Mouse (Mus musculus): ENCODE data around the gene Palm3. TPM values are rescaled to one million over a fixed set of nuclear protein-coding genes. Genes with fewer than 3 reads are reported as not detected.
A peak's percentile ranks its signal among the peaks of the same experiment; 100 is the strongest.

The Palm3 gene
- polyA plus RNA-seq, 1 experiment: 2.5 TPM

DNA sequence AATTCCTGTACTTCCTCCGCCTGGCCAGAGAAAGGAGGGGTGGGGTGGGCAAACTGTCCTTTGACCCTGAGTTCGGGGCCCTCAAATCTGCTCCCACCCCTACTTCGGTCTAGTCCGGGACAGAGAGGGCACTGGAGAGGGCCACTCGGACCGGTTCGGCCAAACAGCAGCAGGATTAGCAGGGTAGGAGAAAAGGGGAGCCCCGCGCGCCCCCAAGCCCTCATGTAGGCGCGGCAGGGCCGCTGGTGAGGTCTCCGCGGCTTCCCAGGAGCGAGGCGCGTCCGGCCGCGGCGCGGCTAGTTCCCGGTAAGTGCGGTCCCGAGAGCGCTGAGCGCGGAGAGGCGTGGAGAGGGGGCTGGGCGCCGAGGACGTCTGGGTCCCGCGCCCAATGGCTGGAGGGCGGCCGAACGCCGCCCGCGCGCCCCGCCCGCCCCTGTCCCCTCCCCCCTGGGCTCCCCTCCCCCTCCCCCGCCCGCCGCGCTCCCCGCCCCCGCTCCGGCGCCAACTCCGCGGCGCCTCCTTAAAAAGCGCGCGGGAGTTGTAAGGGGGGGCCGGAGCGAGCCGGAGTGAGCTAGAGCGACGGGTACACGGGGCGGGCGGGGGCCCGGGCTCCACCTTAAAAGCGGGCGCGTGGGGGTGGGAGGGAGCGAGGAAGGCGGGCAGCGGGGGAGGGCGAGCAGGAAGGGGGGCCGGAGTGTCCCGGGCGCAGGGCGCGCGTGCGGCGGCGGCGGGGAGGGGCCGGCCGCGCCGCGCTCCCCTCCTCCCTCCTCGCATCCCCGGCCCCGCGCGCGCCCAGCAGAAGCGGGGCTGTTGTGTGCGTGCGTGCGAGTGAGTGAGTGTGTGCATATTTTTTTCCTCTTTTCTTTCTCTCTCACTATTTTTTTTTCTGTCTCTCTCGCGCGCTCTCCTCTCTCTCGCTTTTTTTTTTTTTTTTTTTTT is 24.4 kb upstream of the Palm3 start:
- Histone ChIP-seq H3K27ac (ENCODE audit: insufficient read depth, low read length) (peak overlapping the region; percentile 90), H3K4me3 (ENCODE audit: insufficient read depth, low read length) (peak overlapping the region; percentile 57), H3K4me1 (ENCODE audit: control insufficient read depth, insufficient read depth, low read length) (no peaks in the 10 kb centered on the region)
- TF ChIP-seq POLR2A (IDR thresholded peaks at IDR 0.05; ENCODE audit: extremely low read depth, insufficient read depth, low read length) (0 out of 2 replicates have a peak, but pooled peaks have one; percentile 62), CTCF (IDR thresholded peaks at IDR 0.05; ENCODE audit: extremely low read depth, insufficient read depth, low read length) (no peak)

DNA sequence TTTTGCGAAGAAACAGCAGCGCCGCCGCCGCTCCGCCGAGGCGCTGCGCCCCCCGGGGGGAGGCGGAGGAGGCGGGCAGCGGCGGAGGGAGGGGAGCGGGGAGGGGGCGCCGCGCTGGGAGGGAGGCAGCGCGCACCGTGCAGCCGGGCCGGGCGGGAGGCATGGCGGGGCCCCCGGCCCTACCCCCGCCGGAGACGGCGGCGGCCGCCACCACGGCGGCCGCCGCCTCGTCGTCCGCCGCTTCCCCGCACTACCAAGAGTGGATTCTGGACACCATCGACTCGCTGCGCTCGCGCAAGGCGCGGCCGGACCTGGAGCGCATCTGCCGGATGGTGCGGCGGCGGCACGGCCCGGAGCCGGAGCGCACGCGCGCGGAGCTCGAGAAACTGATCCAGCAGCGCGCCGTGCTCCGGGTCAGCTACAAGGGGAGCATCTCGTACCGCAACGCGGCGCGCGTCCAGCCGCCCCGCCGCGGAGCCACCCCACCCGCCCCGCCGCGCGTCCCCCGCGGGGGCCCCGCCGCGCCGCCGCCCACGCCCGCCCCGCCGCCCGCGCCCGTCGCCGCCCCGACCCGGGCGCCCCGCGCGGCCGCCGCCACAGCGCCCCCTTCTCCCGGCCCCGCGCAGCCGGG is 23.6 kb upstream of the Palm3 start, which contains the start of gene Samd1:
Gene Samd1, plus strand, starts transcription at position 162 of the 631 bp plus-strand sequence.
- Histone ChIP-seq H3K4me3 (ENCODE audit: insufficient read depth, low read length) (peak within 1 kb of the TSS; percentile 57), H3K27ac (ENCODE audit: insufficient read depth, low read length) (peak within 1 kb of the TSS; percentile 90), H3K4me1 (ENCODE audit: control insufficient read depth, insufficient read depth, low read length) (no peaks in the 10 kb centered on the region)
- TF ChIP-seq CTCF (IDR thresholded peaks at IDR 0.05; ENCODE audit: extremely low read depth, insufficient read depth, low read length) (no peak), POLR2A (IDR thresholded peaks at IDR 0.05; ENCODE audit: extremely low read depth, insufficient read depth, low read length) (no peak)

DNA sequence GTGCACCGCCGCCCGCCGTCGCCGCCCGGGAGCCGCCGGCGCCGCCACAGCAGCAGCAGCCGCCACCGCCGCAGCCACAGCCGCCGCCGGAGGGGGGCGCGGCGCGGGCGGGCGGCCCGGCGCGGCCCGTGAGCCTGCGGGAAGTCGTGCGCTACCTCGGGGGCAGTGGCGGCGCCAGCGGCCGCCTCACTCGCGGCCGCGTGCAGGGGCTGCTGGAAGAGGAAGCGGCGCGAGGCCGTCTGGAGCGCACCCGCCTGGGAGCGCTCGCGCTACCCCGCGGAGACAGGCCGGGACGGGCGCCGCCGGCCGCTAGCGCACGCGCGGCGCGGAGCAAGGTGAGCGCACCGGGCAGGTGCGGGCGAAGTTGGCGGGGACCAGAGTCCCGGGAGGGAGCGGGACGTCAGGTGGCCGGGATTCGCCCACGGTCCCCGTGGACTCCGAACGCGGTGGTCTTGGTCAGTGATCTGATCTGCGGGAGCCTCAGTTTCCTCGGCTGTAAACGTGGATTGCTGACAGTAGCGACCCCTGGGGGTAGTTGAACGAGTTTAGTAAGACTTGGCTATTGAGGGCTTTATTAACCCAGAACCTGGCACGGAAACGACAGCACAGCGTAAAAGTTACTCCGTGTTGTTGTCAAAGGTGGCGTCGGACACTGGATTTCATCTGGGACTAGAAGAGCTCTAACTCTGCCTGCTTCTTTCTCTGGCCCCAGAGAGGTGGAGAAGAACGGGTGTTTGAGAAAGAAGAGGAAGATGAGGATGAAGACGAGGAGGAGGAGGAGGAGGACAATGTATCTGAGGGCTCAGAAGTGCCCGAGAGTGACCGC is 22.8 kb upstream of the Palm3 start:
- TF ChIP-seq POLR2A (IDR thresholded peaks at IDR 0.05; ENCODE audit: extremely low read depth, insufficient read depth, low read length): no peak
- peak; percentile 26; the same call in 1 of the 2 replicates for TF ChIP-seq CTCF (IDR thresholded peaks at IDR 0.05; ENCODE audit: extremely low read depth, insufficient read depth, low read length)
- Histone ChIP-seq H3K4me3 (ENCODE audit: insufficient read depth, low read length) (peak overlapping the region; percentile 42), H3K4me1 (ENCODE audit: control insufficient read depth, insufficient read depth, low read length) (peaks cover 1% of the 10 kb centered on the region; the same call in 1 of the 2 replicates), H3K27ac (ENCODE audit: insufficient read depth, low read length) (peak overlapping the region; percentile 68; the same call in 1 of the 2 replicates)

DNA sequence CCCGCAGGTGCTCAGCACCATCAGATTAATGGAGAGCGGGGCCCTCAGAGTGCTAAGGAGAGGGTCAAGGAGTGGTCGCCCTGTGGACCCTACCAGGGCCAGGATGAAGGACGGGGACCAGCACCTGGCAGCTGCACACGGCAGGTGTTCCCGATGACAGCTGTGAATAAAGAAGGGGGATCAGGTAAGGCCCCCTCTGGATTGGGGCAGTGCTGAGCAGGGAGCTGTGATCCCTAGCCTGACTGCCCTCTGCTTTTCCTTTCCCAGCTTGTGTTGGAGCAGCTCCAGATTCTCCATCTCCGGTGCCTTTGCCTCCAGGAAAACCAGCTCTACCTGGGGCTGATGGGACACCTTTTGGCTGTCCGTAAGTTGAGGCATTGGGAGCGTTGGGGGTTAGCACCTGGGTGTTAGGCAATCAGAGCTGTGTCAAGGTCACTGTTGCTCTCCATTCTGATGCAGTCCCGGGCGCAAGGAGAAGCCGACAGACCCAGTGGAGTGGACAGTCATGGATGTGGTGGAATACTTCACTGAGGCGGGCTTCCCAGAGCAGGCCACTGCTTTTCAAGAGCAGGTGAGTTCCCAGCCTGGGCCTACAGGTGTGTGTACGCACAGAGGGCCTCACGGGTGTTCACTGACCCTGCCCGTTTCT is 22.1 kb upstream of the Palm3 start:
- Histone ChIP-seq H3K4me1 (ENCODE audit: control insufficient read depth, insufficient read depth, low read length) (peaks cover 5% of the 10 kb centered on the region), H3K4me3 (ENCODE audit: insufficient read depth, low read length) (peak overlapping the region; percentile 42; the same call in 1 of the 2 replicates), H3K27ac (ENCODE audit: insufficient read depth, low read length) (no peak overlapping the region)
- TF ChIP-seq CTCF (IDR thresholded peaks at IDR 0.05; ENCODE audit: extremely low read depth, insufficient read depth, low read length) (no peak), POLR2A (IDR thresholded peaks at IDR 0.05; ENCODE audit: extremely low read depth, insufficient read depth, low read length) (no peak)

DNA sequence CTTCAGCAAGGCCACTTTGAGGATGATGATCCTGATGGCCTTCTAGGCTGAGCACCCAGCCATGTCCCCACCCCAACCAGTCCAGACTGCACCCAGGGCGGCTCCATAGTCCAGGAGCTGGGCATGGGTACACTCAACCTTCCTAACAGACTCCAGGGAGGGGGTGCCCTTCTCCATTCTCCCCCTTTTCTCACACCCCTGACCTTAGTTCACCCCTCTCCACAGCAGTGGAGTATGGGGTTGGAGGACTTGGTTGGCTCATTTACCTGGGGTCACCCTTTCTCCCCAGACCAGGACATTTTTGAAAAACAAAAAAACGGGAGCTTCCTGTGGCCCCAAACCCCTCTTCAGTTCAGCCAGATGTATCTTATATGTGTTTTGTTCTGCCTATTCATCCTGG is 21.4 kb upstream of the Palm3 start:
- no peak overlapping the region for H3K27ac ChIP-seq (ENCODE audit: insufficient read depth, low read length)
- peaks cover 5% of the 10 kb centered on the region for H3K4me1 ChIP-seq (ENCODE audit: control insufficient read depth, insufficient read depth, low read length)
- H3K4me3 ChIP-seq (ENCODE audit: insufficient read depth, low read length): no peak overlapping the region
- no peak for TF ChIP-seq CTCF (IDR thresholded peaks at IDR 0.05; ENCODE audit: extremely low read depth, insufficient read depth, low read length)
- TF ChIP-seq POLR2A (IDR thresholded peaks at IDR 0.05; ENCODE audit: extremely low read depth, insufficient read depth, low read length): no peak

DNA sequence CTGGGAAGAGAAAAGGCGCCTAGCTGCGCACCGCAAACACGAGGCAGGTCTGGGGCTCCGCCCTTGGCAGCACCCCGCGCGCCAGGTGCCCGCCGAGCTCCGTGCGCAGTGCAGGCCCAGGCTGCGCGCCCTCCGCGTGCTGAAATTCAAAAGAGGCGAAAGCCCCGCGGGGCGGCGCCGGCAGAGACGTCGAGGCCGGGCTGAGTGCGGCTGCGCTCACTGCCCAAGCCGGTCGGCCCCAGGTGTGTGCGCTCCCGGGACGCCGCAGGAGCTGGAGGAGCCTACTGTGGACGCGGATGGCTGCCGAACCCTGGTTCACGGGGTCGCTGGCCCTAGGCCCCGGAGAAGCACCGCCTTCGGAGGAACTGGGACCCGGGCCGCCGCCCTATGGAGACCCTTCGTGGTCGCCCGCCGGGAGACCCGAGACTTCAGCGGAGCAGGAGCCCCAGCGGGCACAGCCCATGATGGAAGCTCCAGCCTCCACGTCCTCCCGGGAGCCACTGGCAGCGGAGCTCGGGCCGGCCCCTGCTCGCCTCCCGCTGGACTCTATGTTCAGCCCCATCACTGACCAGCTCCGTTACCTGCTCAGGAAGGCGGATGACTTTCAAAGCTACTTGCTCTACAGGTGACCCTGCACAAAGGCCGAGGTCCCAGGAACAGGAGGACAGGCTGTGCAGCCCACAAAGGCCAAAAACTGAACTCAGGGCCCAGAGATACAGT is 19.8 kb upstream of the Palm3 start, which contains the start of gene 1700067K01Rik:
Gene 1700067K01Rik, plus strand, starts transcription at position 222 of the 720 bp plus-strand sequence.
- Histone ChIP-seq H3K4me3 (ENCODE audit: insufficient read depth, low read length) (no peak within 1 kb of the TSS), H3K4me1 (ENCODE audit: control insufficient read depth, insufficient read depth, low read length) (peaks cover 5% of the 10 kb centered on the region), H3K27ac (ENCODE audit: insufficient read depth, low read length) (no peak within 1 kb of the TSS)
- no peak for TF ChIP-seq POLR2A (IDR thresholded peaks at IDR 0.05; ENCODE audit: extremely low read depth, insufficient read depth, low read length)
- TF ChIP-seq CTCF (IDR thresholded peaks at IDR 0.05; ENCODE audit: extremely low read depth, insufficient read depth, low read length): no peak

DNA sequence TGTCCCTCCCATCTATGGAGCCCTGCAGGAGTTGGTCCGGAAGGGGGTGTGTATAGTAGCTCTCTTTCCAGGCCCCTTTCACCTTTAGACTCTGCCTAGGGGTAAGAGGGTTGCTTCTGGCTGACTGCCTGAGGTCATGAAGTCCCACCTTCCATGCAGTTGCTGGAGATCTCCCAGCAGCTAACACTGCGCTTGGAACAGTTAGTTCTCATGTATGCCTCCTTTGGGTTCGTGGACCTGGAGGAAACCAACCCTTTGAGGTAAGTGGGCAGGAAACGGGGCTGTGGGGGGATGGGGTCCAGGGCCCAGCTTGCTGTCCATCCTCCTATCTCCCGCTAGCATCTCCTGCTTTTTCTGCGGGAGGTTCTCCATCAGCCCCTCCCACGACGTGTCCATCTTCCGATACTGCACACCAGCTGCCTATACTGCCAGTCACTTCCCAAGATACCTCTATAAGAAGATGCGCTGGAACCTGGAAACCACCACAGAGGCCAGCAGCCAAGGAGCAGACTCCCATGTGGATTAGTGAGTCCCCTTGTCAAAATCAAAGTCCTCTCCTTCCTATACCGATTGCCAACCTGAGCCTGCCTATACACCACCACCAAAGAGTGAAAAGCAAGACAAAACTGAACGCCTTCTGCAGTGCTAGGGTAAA is 18.2 kb upstream of the Palm3 start:
- Histone ChIP-seq H3K4me3 (ENCODE audit: insufficient read depth, low read length) (no peak overlapping the region), H3K4me1 (ENCODE audit: control insufficient read depth, insufficient read depth, low read length) (peaks cover 5% of the 10 kb centered on the region), H3K27ac (ENCODE audit: insufficient read depth, low read length) (no peak overlapping the region)
- TF ChIP-seq POLR2A (IDR thresholded peaks at IDR 0.05; ENCODE audit: extremely low read depth, insufficient read depth, low read length) (no peak), CTCF (IDR thresholded peaks at IDR 0.05; ENCODE audit: extremely low read depth, insufficient read depth, low read length) (no peak)

Data from cortical plate, adult 2 months (tissue).